Comparison of ENCODE assay signal across 15 mouse cellular contexts in the genomic region with DNA sequence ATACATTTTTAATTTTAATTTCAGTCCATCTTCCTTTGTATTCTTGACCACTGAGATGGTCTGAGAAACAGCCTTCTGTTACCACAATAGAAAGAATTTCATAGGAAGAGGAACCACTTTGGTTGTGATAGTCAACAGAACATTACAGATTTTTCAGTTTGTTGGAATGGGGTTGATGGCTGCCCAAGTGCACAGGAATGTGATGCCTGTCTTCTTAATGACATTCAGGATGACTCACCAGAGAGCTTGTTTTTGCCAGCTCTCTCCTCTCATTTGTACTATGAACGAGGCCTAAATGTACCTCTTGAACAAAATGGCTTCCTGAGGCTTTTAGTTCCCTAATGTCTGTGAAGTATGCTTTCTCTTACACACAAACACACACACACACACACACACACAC.
"Had no signal": no experiment of that assay in that cellular context is flagged by ENCODE, and none has a peak within 500 bp of the region (broad histone marks: within the 10 kb centered on the region; RNA-seq: fewer than 3 reads in every experiment).

No protein-coding gene starts in this region.

- DNase-seq: kidney, adult 2 months; kidney, postnatal 25 days; liver, embryonic 13.5 days; lung, adult 2 months; retina, postnatal 1 day; thymus, adult 2 months; thymus, postnatal 14 days; thymus, postnatal 4 days had no signal

- H3K4me3 ChIP-seq: liver, embryonic 13.5 days; midbrain, embryonic 13.5 days; myocyte; neural tube, embryonic 13.5 days had no signal

- H3K27me3 ChIP-seq: liver, embryonic 13.5 days; midbrain, embryonic 13.5 days; neural tube, embryonic 13.5 days had no signal

- H3K9me3 ChIP-seq: liver, embryonic 13.5 days; midbrain, embryonic 13.5 days; neural tube, embryonic 13.5 days had no signal

- H3K9ac ChIP-seq: liver, embryonic 13.5 days; midbrain, embryonic 13.5 days; neural tube, embryonic 13.5 days had no signal

- H3K4me2 ChIP-seq: liver, embryonic 13.5 days; midbrain, embryonic 13.5 days; neural tube, embryonic 13.5 days had no signal

- H3K27ac ChIP-seq: kidney, postnatal 0 days; liver, embryonic 13.5 days; macrophage; midbrain, embryonic 13.5 days; neural tube, embryonic 13.5 days; stomach, postnatal 0 days had no signal

- H3K36me3 ChIP-seq: liver, embryonic 13.5 days; midbrain, embryonic 13.5 days; neural tube, embryonic 13.5 days had no signal

- H3K4me1 ChIP-seq: liver, embryonic 13.5 days; midbrain, embryonic 13.5 days; neural tube, embryonic 13.5 days had no signal

- ATAC-seq: midbrain, embryonic 13.5 days; midbrain, embryonic 16.5 days had no signal
